Mouse (Mus musculus): ENCODE results near the gene Zfp775. TPM values are rescaled to one million over a fixed set of nuclear protein-coding genes. Genes with fewer than 3 reads are reported as not detected.

Zfp775 gene
- total and polyA plus RNA-seq, 2 experiments from 2014 or later = 10.3 to 11.5 TPM

- no peak for DNase-seq
- Histone ChIP-seq H3K27ac (ENCODE audit: low read depth, low read length) (no peak overlapping the region), H3K27me3 (ENCODE audit: insufficient read depth, low read length) (no peaks in the 10 kb centered on the region), H3K4me3 (ENCODE audit: low read depth, low read length) (no peak overlapping the region), H3K36me3 (ENCODE audit: insufficient read depth) (peaks cover 19% of the 10 kb centered on the region; the same call in 1 of the 2 replicates), H3K4me1 (ENCODE audit: insufficient read depth) (no peaks in the 10 kb centered on the region), H3K9ac (no peak overlapping the region), H3K9me3 (ENCODE audit: low read length) (no peaks in the 10 kb centered on the region), H3K4me2 (ENCODE audit: low read depth) (no peak overlapping the region)
- ATAC-seq = no peak
- TF ChIP-seq CTCF (IDR thresholded peaks at IDR 0.05; ENCODE audit: low read depth) = no peak
- 92% methylated on average over 4 of the region's 4 CpGs for WGBS
Observed at GRCm38 (mm10) chr6:48565693-48566310, 36.1 kb upstream of the Zfp775 start.

- no peaks in the 10 kb centered on the region for H3K27me3 ChIP-seq (ENCODE audit: insufficient read depth, low read length)
- 19% methylated on average over 5 of the region's 5 CpGs for WGBS
- H3K9ac ChIP-seq = no peak overlapping the region
- ATAC-seq (no peak), DNase-seq (no peak)
- H3K9me3 ChIP-seq (ENCODE audit: low read length) = no peaks in the 10 kb centered on the region
- H3K4me2 ChIP-seq (ENCODE audit: low read depth) = no peak overlapping the region
- no peak for TF ChIP-seq CTCF (IDR thresholded peaks at IDR 0.05; ENCODE audit: low read depth)
- H3K4me3 ChIP-seq (ENCODE audit: low read depth, low read length) = no peak overlapping the region
- no peak overlapping the region for H3K27ac ChIP-seq (ENCODE audit: low read depth, low read length)
- H3K4me1 ChIP-seq (ENCODE audit: insufficient read depth) = no peaks in the 10 kb centered on the region
- peaks cover 19% of the 10 kb centered on the region; the same call in 1 of the 2 replicates for H3K36me3 ChIP-seq (ENCODE audit: insufficient read depth)
Observed at GRCm38 (mm10) chr6:48566312-48566711, 35.6 kb upstream of the Zfp775 start.

GRCm38 (mm10) chr6:48568036-48568984 lies 33.6 kb upstream of the Zfp775 start:
- H3K27ac ChIP-seq (ENCODE audit: low read depth, low read length) = no peak overlapping the region
- H3K9me3 ChIP-seq (ENCODE audit: low read length) = no peaks in the 10 kb centered on the region
- 72% methylated on average over 21 of the region's 21 CpGs for WGBS
- H3K4me1 ChIP-seq (ENCODE audit: insufficient read depth) = no peaks in the 10 kb centered on the region
- H3K9ac ChIP-seq = no peak overlapping the region
- H3K4me2 ChIP-seq (ENCODE audit: low read depth) = no peak overlapping the region
- no peak overlapping the region for H3K4me3 ChIP-seq (ENCODE audit: low read depth, low read length)
- H3K36me3 ChIP-seq (ENCODE audit: insufficient read depth) = peaks cover 15% of the 10 kb centered on the region; the same call in 1 of the 2 replicates
- TF ChIP-seq CTCF (IDR thresholded peaks at IDR 0.05; ENCODE audit: low read depth) = no peak
- no peaks in the 10 kb centered on the region for H3K27me3 ChIP-seq (ENCODE audit: insufficient read depth, low read length)
- peak; percentile 18; the same call in 1 of the 2 replicates for ATAC-seq
- no peak for DNase-seq

- H3K36me3 ChIP-seq (ENCODE audit: insufficient read depth) = peaks cover 15% of the 10 kb centered on the region; the same call in 1 of the 2 replicates
- H3K4me3 ChIP-seq (ENCODE audit: low read depth, low read length) = no peak overlapping the region
- no peaks in the 10 kb centered on the region for H3K27me3 ChIP-seq (ENCODE audit: insufficient read depth, low read length)
- no peak overlapping the region for H3K4me2 ChIP-seq (ENCODE audit: low read depth)
- H3K9ac ChIP-seq = no peak overlapping the region
- DNase-seq (no peak), ATAC-seq (no peak)
- H3K9me3 ChIP-seq (ENCODE audit: low read length) = no peaks in the 10 kb centered on the region
- no peak for TF ChIP-seq CTCF (IDR thresholded peaks at IDR 0.05; ENCODE audit: low read depth)
- H3K27ac ChIP-seq (ENCODE audit: low read depth, low read length) = no peak overlapping the region
- 87% methylated on average over 8 of the region's 8 CpGs for WGBS
- H3K4me1 ChIP-seq (ENCODE audit: insufficient read depth) = no peaks in the 10 kb centered on the region
Observed at GRCm38 (mm10) chr6:48569065-48569807, 32.6 kb upstream of the Zfp775 start.

- ATAC-seq (no peak), DNase-seq (no peak)
- H3K4me3 ChIP-seq (ENCODE audit: low read depth, low read length) = no peak overlapping the region
- no peaks in the 10 kb centered on the region for H3K9me3 ChIP-seq (ENCODE audit: low read length)
- no peak for TF ChIP-seq CTCF (IDR thresholded peaks at IDR 0.05; ENCODE audit: low read depth)
- H3K36me3 ChIP-seq (ENCODE audit: insufficient read depth) = peaks cover 3% of the 10 kb centered on the region; the same call in 1 of the 2 replicates
- H3K27ac ChIP-seq (ENCODE audit: low read depth, low read length) = no peak overlapping the region
- no peak overlapping the region for H3K9ac ChIP-seq
- no peaks in the 10 kb centered on the region for H3K4me1 ChIP-seq (ENCODE audit: insufficient read depth)
- 94% methylated on average over 5 of the region's 5 CpGs for WGBS
- H3K27me3 ChIP-seq (ENCODE audit: insufficient read depth, low read length) = no peaks in the 10 kb centered on the region
- no peak overlapping the region for H3K4me2 ChIP-seq (ENCODE audit: low read depth)
Observed at GRCm38 (mm10) chr6:48572014-48572413, 29.8 kb upstream of the Zfp775 start.

- Histone ChIP-seq H3K27me3 (ENCODE audit: insufficient read depth, low read length) (no peaks in the 10 kb centered on the region), H3K27ac (ENCODE audit: low read depth, low read length) (no peak within 1 kb of the TSS), H3K4me1 (ENCODE audit: insufficient read depth) (no peaks in the 10 kb centered on the region), H3K9me3 (ENCODE audit: low read length) (no peaks in the 10 kb centered on the region), H3K4me2 (ENCODE audit: low read depth) (no peak within 1 kb of the TSS), H3K4me3 (ENCODE audit: low read depth, low read length) (no peak within 1 kb of the TSS), H3K9ac (no peak within 1 kb of the TSS), H3K36me3 (ENCODE audit: insufficient read depth) (peaks cover 3% of the 10 kb centered on the region; the same call in 1 of the 2 replicates)
- no peak for TF ChIP-seq CTCF (IDR thresholded peaks at IDR 0.05; ENCODE audit: low read depth)
- 37% methylated on average over 6 of the region's 6 CpGs for WGBS
- DNase-seq = no peak
- no peak for ATAC-seq
Observed at GRCm38 (mm10) chr6:48572572-48573061, 29.2 kb upstream of the Zfp775 start, which contains the start of gene Rarres2. Gene Rarres2, minus strand, starts transcription at chr6:48572789.
